Mouse (Mus musculus) bone marrow macrophage, adult 2 months (primary cell): ENCODE data around the gene Atg9a.

Experiments used
- CTCF ChIP-seq: IDR thresholded peaks from 2 replicates; pipeline ENCODE4 v1.5.1; 2012; ENCODE audit warnings: low read depth, mild to moderate bottlenecking, low read length, moderate library complexity
- POLR2A ChIP-seq: IDR thresholded peaks from 2 replicates; pipeline ENCODE4 v1.6.1; 2012; ENCODE audit warnings: mild to moderate bottlenecking, low read depth, low read length, borderline replicate concordance

- TF ChIP-seq CTCF: no peak
- TF ChIP-seq POLR2A: no peak
These were observed 27.5 kb upstream of the Atg9a start, which contains the start of gene Tuba4a for GRCm38 (mm10) chr1:75219531-75219930.
